Mouse (Mus musculus): ENCODE results near the gene Tyrobp.

The Tyrobp gene

DNA sequence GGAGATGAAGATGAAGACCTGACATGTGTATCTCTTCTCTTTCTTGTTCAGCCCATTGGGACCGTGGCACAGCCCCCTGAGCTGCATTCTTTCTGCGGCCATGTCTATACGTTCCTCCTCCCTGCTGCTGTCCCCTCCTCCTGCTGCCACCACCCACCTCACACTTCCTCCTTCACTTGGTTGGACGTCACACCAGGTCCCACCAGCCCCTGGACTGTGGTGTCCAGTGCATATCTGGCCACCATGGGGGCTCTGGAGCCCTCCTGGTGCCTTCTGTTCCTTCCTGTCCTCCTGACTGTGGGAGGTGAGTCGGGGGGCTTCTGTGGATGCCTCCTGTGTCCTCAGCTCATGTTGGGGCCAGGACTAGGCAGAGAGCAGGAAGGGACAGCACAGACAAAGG is at the start of gene Tyrobp:
Tyrobp (plus strand) TSS at position 165 of the 400 bp plus-strand sequence.
- DNase-seq (ENCODE audit: low spot score): no peak

DNA sequence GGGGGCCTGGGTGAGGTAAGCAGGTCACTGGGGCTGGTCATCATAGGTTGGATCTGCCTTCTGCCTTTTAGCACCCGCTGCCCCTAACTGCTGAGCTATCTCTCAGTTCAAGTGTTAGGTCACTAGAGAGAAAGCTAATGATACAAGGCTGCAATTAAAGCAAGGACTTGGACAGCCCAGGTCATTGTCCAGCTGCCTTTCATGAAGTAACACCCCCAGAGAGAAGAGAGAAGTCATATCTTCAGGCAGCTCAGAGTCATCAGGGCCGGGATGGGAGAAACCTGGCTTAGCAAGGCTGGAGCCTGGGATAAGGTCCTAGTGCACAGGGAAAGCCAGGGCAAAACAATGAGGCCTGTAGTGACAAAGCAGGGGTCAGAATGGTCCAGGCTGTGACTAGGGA is 46.1 kb upstream of the Tyrobp start:
- DNase-seq (ENCODE audit: low spot score): no peak

DNA sequence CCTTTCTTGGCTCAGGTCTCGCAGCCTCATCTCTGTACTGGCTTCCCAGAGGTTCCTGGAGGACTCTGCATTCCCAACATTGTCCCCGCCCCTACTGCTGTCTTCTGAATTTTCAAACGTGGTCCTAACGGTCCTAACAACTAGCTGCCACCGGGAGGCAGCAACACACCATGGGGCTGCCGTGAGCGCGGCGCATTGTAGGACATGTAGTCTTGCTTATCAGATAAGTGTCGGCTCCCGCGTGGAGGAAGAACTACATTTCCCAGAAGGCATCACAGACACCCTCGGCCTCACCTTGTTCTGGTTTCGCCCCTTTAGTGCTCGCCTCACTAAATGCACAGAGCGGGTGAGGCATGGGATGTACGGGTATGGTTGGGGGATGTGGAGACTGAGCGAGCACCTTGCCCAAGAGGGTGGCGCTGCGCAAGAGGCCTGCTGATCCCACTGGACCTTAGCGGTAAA is 40.0 kb upstream of the Tyrobp start:
- peak; percentile 86 for DNase-seq (ENCODE audit: low spot score)

DNA sequence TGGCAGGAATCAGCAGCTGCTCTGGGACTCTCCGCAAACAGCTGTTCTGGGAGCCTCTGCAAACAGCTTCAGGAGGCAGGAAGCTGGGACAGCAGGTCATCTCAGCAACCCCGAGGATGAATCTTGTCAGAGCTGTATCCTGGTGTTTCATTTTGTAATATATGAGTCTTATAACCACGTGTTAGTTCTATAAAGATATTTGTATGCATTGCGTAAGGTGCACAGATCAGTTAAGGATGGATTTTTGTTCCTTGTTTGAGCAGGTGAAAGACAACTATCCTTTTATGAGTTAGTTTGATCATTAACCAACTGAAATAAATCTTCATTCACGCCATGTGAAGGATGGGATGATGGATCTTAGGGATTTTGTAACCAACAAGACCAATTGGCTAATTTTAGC is 33.5 kb upstream of the Tyrobp start:
- no peak for DNase-seq (ENCODE audit: low spot score)

DNA sequence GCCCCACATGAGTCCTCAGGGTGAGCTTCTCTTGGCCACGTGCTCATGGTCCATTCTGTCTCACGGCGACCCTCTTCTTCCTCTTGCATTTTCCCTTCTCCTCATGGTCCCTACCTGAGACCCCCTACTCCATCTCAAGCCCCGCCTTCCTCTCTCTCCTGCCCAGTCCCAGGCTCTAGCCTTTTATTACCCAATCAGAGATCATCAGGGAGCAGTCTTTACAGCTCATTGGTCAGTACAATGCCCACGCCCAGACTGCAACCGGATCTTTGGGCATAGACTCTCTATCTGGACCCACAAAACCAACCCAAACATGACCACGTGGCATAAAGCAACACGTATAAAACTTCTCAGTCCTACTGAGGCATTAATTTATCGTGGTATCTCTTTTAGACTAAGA is 29.5 kb upstream of the Tyrobp start:
- no peak for DNase-seq (ENCODE audit: low spot score)

DNA sequence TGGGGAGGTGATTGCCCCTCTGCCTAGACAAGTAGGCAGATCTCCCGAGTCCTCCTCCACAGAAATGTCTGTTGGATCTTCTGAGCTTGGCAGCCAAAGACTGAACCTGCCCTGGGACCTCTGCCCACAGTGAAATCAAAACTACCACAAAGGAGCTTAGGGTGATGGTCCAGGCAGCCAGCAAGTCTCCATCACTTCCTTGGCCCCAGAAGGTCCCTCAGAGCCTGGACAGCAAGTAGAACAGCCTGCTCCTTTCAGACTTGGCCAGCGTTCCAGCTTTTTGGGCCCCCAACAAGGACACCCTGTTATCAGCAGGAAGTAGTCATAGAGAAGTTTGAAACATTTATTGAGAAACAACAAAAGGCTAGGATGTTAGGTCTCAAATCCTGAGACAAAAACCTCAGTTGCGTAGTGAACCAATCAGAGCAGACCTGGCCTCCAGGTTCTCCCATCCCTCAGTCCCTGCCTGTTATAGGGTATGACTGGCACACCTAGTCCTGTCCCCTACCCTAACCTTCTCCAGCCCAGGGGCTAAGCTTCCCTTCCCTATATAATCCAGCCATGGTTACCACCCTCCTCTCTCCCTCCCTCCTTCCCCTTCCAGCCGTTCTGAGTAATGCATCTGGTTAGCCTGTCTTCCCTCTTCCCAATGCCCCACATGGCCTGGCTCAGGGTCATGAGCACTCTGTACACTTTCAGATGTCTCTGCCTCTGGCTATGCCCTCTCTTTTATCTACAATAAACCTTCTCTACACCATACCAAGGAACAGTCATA is 20.6 kb upstream of the Tyrobp start:
- no peak for DNase-seq (ENCODE audit: low spot score)

DNA sequence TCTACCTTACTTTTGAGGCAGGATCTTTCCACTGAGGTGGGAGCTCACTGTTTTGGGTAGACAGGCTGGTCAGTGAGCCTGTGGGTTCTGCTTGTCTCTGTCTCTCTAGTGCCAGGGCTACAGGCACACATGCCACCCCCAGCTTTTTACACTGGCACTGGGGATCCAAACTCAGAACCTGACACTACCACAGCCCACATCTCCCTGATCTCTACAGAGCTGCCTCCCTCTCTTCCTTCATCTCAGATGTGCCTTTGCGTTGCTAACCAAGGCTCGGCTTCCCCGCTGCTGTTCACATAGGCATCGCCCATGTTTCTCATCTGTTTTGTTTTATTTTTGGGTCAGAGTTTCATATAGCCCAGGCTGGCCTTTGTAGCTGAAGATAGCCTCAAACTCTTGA is 19.9 kb upstream of the Tyrobp start:
- DNase-seq (ENCODE audit: low spot score): no peak

DNA sequence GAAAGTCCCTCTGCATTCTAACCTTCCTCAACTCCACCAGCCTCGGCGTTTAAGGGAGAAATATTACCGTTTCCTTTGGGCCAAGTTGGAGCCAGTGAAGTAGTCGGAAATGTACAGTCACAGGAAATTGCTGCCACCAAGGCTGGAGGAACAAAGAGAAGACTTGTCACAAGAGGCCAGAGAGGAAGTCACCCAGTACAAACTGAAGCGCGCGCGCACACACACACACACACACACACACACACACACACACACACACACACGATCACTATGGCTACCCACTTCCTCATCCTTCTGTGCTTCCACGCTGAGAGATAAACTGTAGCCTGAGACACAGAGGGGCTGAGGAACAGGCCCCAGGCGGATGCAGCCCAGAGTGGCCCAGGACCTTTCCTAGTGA is 19.2 kb upstream of the Tyrobp start:
- DNase-seq (ENCODE audit: low spot score): no peak

DNA sequence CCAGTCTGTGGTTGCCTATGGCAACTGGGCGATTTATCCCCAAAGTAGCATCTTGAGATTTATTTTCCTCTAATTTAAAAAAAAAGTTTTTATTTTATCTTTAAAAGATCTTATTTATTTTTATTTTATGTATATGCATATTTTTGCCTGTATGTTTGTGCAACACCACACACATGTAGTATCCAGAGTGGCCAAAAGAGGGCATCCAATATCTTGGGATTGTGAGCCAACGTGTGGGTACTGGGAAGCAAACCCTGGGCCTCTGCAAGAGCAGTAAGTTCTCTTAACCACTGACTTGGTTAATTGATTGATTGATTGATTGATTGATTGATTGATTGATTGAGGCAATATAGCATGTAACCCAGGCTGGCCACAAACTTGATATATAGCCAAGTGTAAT is 18.7 kb upstream of the Tyrobp start:
- no peak for DNase-seq (ENCODE audit: low spot score)

DNA sequence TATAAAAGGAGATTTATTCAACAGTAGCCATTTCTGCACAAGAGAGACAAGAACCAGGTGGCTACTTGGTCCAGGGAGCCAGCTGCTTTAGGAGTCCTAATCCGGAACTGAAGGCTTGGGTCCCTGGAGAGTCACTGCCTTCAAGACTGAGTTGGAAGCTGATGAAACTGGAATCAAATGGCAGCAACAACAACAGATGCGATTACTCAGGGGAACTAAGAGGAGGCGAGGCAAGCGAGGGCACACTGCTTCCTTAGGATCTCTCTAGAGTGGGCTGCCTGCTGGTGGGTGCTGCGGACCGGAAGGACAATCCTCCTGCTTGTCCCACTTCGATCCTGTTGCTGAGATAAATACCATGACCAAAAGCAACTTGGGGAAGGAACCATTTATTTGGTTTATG is 13.9 kb upstream of the Tyrobp start:
- no peak for DNase-seq (ENCODE audit: low spot score)

DNA sequence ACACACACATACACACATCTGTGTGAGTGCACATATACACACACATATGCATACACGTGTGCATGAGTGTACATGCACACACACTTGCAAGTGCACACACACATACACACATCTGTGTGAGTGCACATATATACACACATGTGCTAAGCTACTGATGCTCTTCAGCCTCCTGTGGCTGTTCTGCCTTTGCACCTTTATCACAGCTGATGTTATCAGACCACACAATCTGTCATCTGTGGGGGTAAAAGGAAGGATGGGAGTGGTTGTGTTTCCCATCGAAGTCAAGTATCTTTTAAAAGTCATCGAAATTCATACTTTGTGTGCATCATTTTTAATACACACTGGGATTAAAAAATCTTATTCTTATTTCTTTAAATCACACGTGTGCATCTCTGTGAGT is 11.2 kb upstream of the Tyrobp start:
- no peak for DNase-seq (ENCODE audit: low spot score)

DNA sequence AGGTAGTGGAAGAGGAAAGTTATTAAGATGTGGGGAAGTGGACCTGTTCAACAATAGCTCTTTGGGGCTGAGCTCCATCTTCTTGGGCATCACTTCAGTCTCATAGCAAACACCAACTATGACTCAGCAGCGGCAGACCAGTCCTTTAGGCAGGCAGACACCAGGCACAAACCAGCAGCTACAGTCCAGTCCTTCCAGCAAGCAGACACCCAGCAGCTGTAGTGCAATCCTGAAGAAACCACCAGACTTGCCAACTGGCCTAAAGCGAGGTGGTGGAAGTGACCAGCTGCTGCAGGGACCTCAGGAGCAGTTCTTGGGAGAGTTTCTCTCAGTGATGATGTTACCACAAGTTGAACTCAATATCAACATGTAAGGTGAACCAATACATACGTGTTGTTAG is 4.9 kb upstream of the Tyrobp start:
- no peak for DNase-seq (ENCODE audit: low spot score)

DNA sequence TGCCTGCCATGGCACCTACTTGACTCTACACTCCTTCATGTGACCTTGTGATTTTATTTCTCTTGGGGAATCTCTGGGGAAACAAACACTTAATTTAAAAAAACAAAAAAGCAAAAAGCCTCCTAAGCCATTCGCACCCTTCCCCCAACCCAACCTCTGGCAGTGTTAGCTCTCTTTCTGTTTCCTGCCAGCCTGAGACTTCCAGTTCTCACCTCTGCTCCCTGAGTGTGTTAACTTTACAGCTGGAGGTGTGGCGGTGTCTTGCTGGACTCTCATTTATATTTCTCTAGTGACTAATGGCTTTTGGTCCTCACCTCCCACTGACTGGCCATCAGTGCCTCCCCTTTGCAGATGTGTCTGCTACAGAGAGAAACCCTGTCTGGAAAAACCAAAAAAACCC is 3.8 kb upstream of the Tyrobp start:
- DNase-seq (ENCODE audit: low spot score): no peak

DNA sequence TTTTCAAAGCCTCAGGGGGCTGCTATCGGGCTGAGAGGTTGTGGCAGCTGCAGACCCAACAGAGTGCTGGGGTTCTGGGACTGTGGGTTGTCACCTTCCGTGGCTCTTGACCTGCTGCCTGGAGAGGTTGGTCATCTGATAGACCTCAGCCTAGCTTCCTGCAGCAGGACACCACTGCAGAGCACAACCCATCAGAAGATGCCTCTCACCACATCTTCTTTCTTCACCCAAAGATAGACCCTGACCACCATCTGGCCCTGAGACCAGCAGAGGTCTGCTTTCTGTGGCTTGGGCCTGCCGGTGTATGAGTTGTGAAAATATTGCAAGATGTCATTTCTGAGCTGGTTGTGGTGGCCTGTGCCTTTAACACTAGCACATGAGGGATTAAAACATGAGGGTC is 2.5 kb upstream of the Tyrobp start:
- no peak for DNase-seq (ENCODE audit: low spot score)

DNA sequence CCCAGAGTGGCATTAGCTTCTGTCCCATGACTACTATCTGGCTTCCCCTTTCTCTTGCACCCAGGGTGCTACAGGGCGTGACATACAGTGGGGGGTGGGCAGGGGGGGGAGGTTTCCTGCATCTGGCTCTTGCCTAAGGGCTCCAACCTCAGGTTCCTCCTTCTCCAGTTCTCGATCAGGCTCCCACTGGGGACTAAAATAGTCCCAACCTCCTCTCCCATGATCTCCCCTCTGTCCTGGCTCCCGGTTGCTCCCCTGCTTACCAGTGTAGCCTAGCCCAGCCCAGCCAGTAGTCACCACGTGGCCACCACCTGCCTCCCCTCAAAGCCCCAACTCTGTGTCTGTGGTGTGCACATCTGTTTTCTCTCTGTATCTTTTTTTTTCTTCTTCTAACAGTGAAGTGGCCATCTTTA is 819 bp upstream of the Tyrobp start:
- DNase-seq (ENCODE audit: low spot score): no peak

DNA sequence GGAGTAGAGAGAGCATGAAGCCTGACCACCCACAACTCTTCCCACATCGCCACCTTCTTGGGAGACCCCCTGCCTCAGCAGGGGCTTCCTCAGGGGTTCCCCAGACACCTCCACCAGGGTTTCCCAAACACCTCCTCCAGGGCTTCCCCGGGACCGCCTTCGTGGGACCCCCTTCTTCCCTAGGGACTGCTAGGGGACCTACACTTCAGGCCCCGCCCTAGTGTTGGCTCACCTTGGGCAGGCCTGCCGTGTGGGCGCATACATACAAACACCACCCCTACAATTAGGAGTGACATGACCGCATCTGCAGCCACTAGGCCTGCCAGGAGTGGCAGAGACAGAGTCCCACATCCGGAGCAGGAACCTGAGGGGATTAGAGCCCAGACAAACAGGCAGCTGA is 4.3 kb downstream of the Tyrobp start:
- DNase-seq (ENCODE audit: low spot score): no peak

DNA sequence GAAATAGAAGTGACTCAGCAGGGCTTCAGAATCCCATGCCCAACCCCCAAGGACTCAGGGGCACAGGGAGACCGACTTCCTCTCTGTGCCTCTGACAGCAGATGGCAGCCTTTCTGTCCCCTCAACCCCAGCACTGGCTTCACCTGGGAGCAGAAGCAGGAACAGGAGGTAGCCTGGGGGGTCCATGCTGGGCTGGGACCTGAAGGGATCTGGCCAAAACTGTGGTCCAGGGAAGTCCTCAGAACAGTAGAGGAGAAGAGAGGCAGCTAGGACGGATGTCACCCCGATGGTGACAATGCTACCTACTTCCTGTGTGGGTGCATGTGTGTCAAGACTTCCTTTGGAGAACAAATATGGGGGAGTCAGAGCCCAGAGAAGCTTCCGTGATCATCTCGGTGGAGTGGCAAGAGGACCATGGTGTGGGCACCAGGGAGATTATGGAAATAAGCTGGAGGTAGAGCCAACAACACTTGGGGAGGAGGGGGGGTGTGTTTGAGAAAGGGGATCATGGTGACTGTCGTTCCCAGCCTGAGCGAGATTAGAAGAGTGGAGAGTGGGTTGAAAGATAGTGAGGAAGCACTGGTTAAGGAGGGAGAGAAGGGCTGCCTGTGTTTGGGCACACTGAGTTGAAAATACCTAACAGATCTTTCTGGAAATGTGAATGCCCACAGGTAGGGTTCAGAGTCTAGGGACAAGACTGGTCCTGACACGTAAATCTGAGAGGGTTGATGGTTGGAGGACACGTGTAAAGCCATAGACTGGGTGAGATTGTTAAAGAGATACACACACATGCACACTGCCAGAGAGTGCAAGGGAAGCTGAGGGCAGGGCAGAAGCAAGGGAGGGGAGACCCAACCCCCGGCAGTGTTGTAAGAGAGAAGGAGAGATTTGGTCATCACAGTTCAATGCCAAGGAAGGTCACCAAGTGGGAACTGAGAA is 6.3 kb downstream of the Tyrobp start, which contains the start of gene Hcst:
Hcst (minus strand) TSS at position 294 of the 939 bp plus-strand sequence.
- no peak for DNase-seq (ENCODE audit: low spot score)

DNA sequence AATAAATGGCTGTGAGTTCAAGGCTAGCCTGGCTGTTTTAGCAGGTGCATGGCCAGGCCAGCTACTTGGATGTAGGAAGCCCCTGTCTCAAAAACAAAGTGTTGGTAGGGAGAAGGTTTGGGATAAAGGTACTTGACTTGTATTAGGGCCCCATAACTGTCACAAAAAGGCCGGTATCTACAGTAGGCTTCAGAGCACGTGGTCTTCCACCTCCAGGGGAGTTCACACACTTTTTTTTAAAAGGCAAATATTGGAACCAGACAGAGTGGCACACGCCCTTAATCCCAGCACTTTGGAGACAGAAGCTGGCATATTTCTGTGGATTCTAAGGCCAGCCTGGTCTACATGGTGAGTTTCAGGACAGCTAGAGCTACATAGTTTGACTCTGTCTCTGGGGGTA is 7.1 kb downstream of the Tyrobp start:
- no peak for DNase-seq (ENCODE audit: low spot score)

DNA sequence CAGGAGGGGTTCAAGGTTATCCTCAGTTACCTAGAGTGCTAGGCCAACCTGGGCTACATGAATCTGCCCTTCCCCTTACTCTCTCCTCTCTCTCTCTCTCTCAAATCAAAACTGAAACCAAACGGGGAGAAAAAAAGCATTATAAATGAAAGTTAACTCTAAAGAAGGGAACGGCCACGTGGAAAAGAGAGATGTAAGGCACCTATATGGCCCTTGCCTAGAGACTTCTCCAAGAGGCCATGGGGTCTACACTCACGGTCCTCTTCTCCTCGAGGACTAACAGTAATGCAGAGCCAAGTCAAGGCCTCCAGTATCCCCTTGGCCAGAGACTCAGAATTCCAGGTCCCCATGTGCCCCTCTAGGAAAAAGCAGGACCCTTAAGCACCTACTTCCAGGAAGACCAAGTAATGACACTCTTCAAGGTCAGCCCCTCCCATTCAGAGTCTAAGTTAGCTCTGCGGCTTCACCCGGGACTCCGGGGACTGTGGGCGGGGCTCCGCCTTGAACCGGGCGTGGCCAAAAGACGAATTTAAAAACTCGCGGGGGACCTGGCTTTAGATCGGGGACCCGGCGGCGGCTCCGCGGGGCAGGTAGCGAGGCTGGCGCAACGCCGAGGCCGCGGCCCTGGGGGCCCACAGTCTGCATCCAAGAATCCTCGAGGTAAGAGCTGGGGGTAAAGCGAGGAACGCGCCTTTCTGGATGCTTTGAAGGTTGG is 7.8 kb downstream of the Tyrobp start, which contains the start of gene Nfkbid:
Nfkbid (plus strand) TSS at position 558 of the 715 bp plus-strand sequence.
- DNase-seq (ENCODE audit: low spot score): peak; percentile 48

DNA sequence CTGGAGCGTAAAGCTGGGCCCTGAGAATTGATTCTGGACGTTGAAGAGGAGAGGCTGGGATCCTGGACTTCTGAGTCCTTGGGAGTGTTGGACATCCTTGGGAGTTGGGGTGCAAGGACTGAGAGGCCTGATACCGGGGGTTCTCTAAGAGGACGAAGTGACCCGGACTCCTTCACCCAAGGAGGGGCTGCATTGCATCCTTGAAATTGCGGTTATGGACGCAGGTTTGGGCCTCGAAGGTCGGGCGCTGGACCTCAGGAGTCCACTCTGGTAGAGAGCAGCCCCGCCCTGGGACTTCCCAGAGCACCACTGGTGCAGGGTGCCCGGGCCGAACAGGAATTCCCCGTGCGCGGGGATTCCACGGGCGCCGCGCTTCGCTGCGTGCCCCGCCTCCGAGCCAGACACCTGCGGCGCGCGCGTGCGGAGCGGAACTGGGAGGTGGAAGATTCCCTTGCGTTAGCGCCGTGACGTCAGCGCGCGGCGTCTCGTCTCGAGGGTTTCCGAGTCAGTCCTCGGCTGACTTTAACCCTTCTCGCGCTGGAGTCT is 8.4 kb downstream of the Tyrobp start:
- DNase-seq (ENCODE audit: low spot score): peak; percentile 78

DNA sequence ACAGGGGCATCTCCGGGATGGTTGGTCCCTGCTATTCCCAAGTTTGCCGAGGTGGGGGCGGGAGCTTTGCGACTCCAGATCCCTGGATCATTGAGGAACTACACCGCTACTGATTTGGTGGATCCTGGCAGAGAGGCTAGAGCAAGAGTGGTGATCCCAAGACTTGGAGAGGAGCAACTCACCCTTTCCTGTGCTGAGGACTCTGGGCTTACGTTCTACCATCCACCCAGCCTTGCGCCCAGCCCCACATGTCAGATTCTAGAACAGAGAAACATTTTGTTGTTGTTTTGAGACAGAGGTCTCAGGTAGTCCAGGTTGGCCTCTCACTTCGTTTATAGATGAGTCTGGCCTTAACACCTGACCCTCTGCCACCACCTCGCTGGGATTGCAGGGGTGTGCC is 9.0 kb downstream of the Tyrobp start:
- no peak for DNase-seq (ENCODE audit: low spot score)

DNA sequence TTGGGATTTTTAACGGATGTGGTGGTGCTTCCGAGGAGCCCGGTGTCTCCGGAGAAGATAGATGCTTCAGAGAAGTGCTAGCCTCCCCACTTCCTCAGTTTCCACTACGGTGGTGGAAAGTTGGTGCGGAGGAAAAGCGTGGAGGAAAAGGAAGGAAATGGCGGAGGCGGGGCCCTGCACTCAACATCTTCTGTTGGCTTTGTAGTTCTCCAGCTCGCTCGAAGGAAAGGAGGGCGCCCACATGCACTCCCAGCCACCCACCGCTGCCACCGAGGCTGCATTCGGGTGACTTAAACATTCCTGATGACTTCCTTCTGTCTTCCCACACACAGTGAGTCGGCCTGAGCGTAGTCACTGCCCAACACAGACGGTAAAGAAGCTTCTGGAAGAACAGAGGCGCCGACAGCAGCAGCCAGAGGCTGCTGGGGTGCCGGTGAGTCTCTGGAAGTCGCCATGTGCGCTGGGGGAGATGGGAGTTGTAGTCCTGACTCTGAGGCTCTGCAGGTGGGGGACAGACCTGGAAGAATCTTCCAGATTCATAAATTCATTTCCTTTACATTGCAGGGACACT is 9.6 kb downstream of the Tyrobp start:
- DNase-seq (ENCODE audit: low spot score): no peak

Data from ovary, postnatal 36 days (tissue).